Mouse (Mus musculus): ENCODE measurements around the gene Flnb. TPM values are rescaled to one million over a fixed set of nuclear protein-coding genes. Genes with fewer than 3 reads are reported as not detected.

Gene Flnb
- polyA plus RNA-seq, 1 experiment from 2014 or later = 35.0 TPM

DNA sequence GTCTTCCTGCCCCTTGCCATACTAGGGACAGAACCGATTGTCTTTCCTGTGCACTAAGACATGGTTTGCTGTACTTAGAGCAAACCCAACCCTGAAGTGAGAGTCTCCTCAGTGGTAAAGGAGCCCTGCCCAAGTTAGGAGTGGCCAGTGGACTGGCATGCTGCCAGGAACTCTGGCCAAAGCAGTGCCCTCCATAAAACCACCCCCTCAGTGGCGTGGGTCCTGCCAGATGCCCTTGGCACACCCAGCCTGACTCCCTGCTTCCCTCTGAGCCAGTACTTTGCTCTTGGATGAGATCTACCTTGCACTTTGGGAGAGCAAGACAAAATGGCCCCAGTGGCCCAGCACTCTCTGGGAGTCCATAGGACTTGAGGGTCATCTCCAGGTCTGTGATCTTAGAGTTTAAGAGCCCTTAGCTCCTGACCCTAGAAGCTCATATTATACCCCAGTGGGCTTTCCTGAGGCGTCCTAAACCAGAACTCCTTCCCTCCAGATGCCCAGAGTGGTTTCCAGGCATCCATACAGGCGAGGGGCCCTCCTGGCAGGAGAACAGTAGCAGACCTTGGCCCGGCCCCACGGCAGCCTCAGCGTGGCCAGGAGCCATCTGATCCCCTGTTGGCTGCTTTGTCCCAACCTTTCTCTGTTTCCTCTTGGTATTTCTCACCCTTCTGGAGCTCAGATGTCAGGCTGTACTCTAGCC lies 125.5 kb downstream of the Flnb start:
- ATAC-seq (ENCODE audit: insufficient number of reproducible peaks, low FRiP score, low TSS enrichment, low read depth) = no peak
- H3K27ac ChIP-seq (replicated peaks; ENCODE audit: low read depth, low read length) = no peak overlapping the region
- H3K27me3 ChIP-seq (ENCODE audit: control insufficient read depth, insufficient read depth, low read length) = no peaks in the 10 kb centered on the region
- DNase-seq (ENCODE audit: low spot score) = no peak
- H3K4me2 ChIP-seq (ENCODE audit: low read depth, severe bottlenecking) = no peak overlapping the region
- no peaks in the 10 kb centered on the region for H3K9me3 ChIP-seq (ENCODE audit: control insufficient read depth, low read length)
- 75% methylated on average over 7 of the region's 7 CpGs for WGBS
- no peak overlapping the region for H3K4me3 ChIP-seq (ENCODE audit: low read depth, low read length)
- H3K4me1 ChIP-seq (ENCODE audit: control insufficient read depth, insufficient read depth, low read length) = 0 out of 2 replicates have a peak, but pooled peaks cover 3% of the 10 kb centered on the region
- no peak overlapping the region for H3K9ac ChIP-seq (ENCODE audit: low read length)
- H3K36me3 ChIP-seq (ENCODE audit: control insufficient read depth, insufficient read depth, low read length) = peaks cover 13% of the 10 kb centered on the region

DNA sequence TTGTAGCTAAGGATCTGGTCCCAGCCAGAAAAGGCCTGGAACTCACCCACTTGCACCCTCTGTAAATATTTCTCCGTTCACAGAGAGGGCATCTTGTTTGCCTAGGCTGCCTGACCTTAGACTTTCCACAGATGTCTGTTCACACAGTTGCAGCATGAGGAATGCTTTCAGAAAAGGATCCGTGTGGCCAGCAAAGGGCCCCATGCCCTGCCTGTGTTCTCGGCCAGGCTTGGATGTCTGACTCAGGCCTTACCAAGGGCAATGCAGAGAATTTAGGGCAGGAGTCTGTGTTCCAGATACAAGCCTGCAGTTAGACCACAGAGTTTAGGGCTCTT lies 126.0 kb downstream of the Flnb start:
- 0 out of 2 replicates have a peak, but pooled peaks cover 2% of the 10 kb centered on the region for H3K4me1 ChIP-seq (ENCODE audit: control insufficient read depth, insufficient read depth, low read length)
- no peak for ATAC-seq (ENCODE audit: insufficient number of reproducible peaks, low FRiP score, low TSS enrichment, low read depth)
- DNase-seq (ENCODE audit: low spot score) = no peak
- no peak overlapping the region for H3K27ac ChIP-seq (replicated peaks; ENCODE audit: low read depth, low read length)
- no peak overlapping the region for H3K9ac ChIP-seq (ENCODE audit: low read length)
- no peak overlapping the region for H3K4me2 ChIP-seq (ENCODE audit: low read depth, severe bottlenecking)
- H3K27me3 ChIP-seq (ENCODE audit: control insufficient read depth, insufficient read depth, low read length) = no peaks in the 10 kb centered on the region
- 92% methylated on average over 3 of the region's 3 CpGs for WGBS
- no peak overlapping the region for H3K4me3 ChIP-seq (ENCODE audit: low read depth, low read length)
- no peaks in the 10 kb centered on the region for H3K9me3 ChIP-seq (ENCODE audit: control insufficient read depth, low read length)
- peaks cover 13% of the 10 kb centered on the region for H3K36me3 ChIP-seq (ENCODE audit: control insufficient read depth, insufficient read depth, low read length)

DNA sequence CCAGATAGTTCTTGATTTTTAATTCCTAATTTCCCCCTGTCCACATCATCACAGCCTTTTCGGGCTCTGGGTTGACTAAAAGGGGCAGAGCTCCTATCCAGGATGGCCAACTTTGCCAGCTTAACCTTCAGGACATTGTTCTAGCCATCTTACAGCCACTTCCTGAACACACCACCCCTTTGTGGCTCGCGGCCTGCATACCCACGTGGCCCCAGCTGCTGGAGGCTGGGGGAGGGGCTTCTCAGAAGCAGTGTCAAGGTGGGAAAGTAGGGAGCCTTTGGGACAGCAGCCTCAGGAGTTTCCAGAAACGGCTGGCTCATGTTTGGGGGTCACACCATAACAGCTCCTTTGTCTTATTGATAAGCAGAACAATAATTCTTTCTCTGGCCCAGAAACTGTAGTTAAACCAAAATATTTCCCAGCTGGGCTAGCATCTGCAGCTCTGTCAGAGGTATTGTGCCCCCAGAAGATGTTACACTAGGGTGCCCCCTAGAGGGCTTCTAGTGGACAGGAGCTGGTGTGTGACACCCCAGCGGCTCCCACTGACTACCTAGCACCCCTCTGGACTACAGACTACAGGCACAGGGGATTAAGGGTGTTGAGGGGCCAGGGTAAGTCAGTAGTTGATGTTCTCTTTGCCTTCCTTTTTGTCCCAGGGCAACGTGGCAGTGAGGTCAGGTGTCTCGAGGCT lies 126.7 kb downstream of the Flnb start:
- Histone ChIP-seq H3K9me3 (ENCODE audit: control insufficient read depth, low read length) (no peaks in the 10 kb centered on the region), H3K4me2 (ENCODE audit: low read depth, severe bottlenecking) (no peak overlapping the region), H3K9ac (ENCODE audit: low read length) (no peak overlapping the region), H3K36me3 (ENCODE audit: control insufficient read depth, insufficient read depth, low read length) (peaks cover 13% of the 10 kb centered on the region), H3K27me3 (ENCODE audit: control insufficient read depth, insufficient read depth, low read length) (no peaks in the 10 kb centered on the region), H3K27ac (replicated peaks; ENCODE audit: low read depth, low read length) (no peak overlapping the region), H3K4me1 (ENCODE audit: control insufficient read depth, insufficient read depth, low read length) (no peaks in the 10 kb centered on the region), H3K4me3 (ENCODE audit: low read depth, low read length) (no peak overlapping the region)
- ATAC-seq (ENCODE audit: insufficient number of reproducible peaks, low FRiP score, low TSS enrichment, low read depth) (peak; percentile 24; the same call in 1 of the 2 replicates), DNase-seq (ENCODE audit: low spot score) (peak; percentile 49)
- WGBS = 48% methylated on average over 8 of the region's 8 CpGs

DNA sequence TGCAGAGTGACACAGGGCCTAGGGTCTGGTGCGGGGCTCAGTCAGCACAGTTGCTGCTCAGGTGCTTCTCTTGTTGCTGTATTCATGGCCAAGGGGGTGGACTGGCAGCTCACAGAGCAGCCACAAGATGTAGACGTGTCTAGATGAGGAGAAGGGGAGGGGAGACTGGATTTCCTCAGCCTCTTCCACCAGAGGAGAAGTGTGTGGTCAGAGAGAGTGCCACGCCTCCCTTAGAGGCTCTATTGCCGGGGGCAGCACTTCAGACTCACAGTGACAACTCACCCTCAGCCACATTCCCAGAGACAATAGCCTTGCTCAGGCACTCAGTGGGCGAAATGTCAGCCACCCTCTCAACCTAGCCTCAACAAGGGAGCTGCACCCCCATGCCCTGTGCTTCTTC lies 127.5 kb downstream of the Flnb start:
- H3K4me1 ChIP-seq (ENCODE audit: control insufficient read depth, insufficient read depth, low read length) = no peaks in the 10 kb centered on the region
- no peaks in the 10 kb centered on the region for H3K27me3 ChIP-seq (ENCODE audit: control insufficient read depth, insufficient read depth, low read length)
- H3K9me3 ChIP-seq (ENCODE audit: control insufficient read depth, low read length) = no peaks in the 10 kb centered on the region
- no peak overlapping the region for H3K4me2 ChIP-seq (ENCODE audit: low read depth, severe bottlenecking)
- 85% methylated on average over 5 of the region's 5 CpGs for WGBS
- no peak overlapping the region for H3K27ac ChIP-seq (replicated peaks; ENCODE audit: low read depth, low read length)
- DNase-seq (ENCODE audit: low spot score) = no peak
- H3K4me3 ChIP-seq (ENCODE audit: low read depth, low read length) = no peak overlapping the region
- H3K36me3 ChIP-seq (ENCODE audit: control insufficient read depth, insufficient read depth, low read length) = peaks cover 14% of the 10 kb centered on the region
- no peak for ATAC-seq (ENCODE audit: insufficient number of reproducible peaks, low FRiP score, low TSS enrichment, low read depth)
- no peak overlapping the region for H3K9ac ChIP-seq (ENCODE audit: low read length)

DNA sequence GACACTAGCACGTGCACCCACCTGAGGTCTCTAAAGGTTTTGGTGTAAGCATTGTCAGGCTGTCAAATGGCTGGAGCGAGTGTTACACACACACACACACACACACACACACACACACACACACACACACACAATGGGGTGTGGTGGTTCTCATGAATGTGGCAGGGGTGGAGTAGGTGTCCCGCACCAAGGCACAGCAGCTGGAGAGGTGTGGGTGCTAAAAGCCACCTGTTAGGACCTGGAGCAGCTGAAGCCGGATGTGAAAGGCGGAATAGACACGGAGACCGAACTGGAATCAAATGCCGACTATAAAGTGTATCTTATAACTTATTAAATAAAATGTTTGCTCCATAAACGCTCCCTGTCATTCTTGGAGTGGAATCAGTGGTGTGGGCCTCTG lies 133.5 kb downstream of the Flnb start:
- Histone ChIP-seq H3K27ac (replicated peaks; ENCODE audit: low read depth, low read length) (no peak overlapping the region), H3K9ac (ENCODE audit: low read length) (no peak overlapping the region), H3K9me3 (ENCODE audit: control insufficient read depth, low read length) (no peaks in the 10 kb centered on the region), H3K27me3 (ENCODE audit: control insufficient read depth, insufficient read depth, low read length) (no peaks in the 10 kb centered on the region), H3K36me3 (ENCODE audit: control insufficient read depth, insufficient read depth, low read length) (peaks cover 7% of the 10 kb centered on the region), H3K4me1 (ENCODE audit: control insufficient read depth, insufficient read depth, low read length) (0 out of 2 replicates have a peak, but pooled peaks cover 9% of the 10 kb centered on the region), H3K4me2 (ENCODE audit: low read depth, severe bottlenecking) (no peak overlapping the region), H3K4me3 (ENCODE audit: low read depth, low read length) (no peak overlapping the region)
- ATAC-seq (ENCODE audit: insufficient number of reproducible peaks, low FRiP score, low TSS enrichment, low read depth) (no peak), DNase-seq (ENCODE audit: low spot score) (no peak)
- 93% methylated on average over 9 of the region's 9 CpGs for WGBS

DNA sequence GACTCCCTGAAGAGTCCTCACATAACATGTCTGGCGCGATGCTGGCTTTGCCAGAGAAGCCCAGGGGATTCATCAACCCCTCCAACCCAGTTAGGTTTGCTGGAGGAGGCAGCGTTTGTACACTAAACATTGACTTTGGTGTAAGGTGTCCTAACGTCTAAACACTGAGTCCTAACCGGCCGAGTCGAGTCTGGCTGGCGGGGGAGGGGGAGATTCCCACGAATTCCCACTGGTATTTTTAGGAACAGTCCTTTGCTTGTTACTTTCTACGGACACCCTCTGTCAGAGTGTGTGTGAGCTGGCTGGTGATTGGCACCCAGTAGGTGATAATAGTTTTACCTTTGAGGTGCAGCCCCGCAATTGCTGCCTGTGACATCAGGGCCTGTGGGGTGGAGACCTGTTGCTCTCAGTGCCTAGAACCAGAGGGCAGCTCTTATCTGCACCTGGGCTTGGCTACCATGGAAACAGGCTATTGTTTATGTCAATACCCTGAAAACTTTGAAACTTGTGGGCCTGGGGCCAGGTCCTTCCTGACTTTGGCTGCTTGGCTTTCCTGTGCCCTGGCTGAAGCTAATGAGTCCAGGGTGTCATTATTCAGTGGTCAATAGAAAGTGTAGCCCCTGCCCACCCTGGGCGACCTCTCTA lies 135.0 kb downstream of the Flnb start:
- WGBS = 18% methylated on average over 12 of the region's 12 CpGs
- Histone ChIP-seq H3K9me3 (ENCODE audit: control insufficient read depth, low read length) (no peaks in the 10 kb centered on the region), H3K4me1 (ENCODE audit: control insufficient read depth, insufficient read depth, low read length) (0 out of 2 replicates have a peak, but pooled peaks cover 9% of the 10 kb centered on the region), H3K9ac (ENCODE audit: low read length) (no peak overlapping the region), H3K27ac (replicated peaks; ENCODE audit: low read depth, low read length) (no peak overlapping the region; the same call in 1 of the 2 replicates), H3K4me3 (ENCODE audit: low read depth, low read length) (no peak overlapping the region), H3K4me2 (ENCODE audit: low read depth, severe bottlenecking) (no peak overlapping the region), H3K27me3 (ENCODE audit: control insufficient read depth, insufficient read depth, low read length) (no peaks in the 10 kb centered on the region), H3K36me3 (ENCODE audit: control insufficient read depth, insufficient read depth, low read length) (peaks cover 7% of the 10 kb centered on the region)
- DNase-seq (ENCODE audit: low spot score) (peak; percentile 57), ATAC-seq (ENCODE audit: insufficient number of reproducible peaks, low FRiP score, low TSS enrichment, low read depth) (no peak)

DNA sequence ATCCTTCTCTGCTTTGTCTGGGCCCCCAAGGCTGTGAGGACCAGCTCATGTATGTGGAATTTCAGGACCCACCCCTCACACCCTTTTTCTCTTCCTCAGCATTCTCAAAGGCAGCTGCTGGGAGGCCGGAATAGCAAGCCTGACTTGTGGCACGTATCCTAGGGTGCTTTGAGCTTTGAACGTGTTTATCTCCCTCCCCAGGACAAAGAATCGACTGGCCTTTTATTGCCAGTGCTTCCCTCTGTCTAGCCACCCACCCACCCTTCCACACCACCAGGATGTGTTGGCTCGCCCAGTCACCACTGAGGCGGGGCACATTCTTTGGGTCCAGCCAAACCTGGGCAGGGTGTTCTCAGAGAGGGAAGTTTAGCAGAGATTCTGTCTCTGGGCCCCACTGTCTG lies 136.3 kb downstream of the Flnb start:
- Histone ChIP-seq H3K36me3 (ENCODE audit: control insufficient read depth, insufficient read depth, low read length) (peaks cover 7% of the 10 kb centered on the region), H3K9ac (ENCODE audit: low read length) (no peak overlapping the region), H3K9me3 (ENCODE audit: control insufficient read depth, low read length) (no peaks in the 10 kb centered on the region), H3K4me3 (ENCODE audit: low read depth, low read length) (no peak overlapping the region), H3K27me3 (ENCODE audit: control insufficient read depth, insufficient read depth, low read length) (no peaks in the 10 kb centered on the region), H3K27ac (replicated peaks; ENCODE audit: low read depth, low read length) (no peak overlapping the region), H3K4me2 (ENCODE audit: low read depth, severe bottlenecking) (no peak overlapping the region), H3K4me1 (ENCODE audit: control insufficient read depth, insufficient read depth, low read length) (0 out of 2 replicates have a peak, but pooled peaks cover 9% of the 10 kb centered on the region)
- DNase-seq (ENCODE audit: low spot score) (no peak), ATAC-seq (ENCODE audit: insufficient number of reproducible peaks, low FRiP score, low TSS enrichment, low read depth) (no peak)
- WGBS = 40% methylated on average over 6 of the region's 6 CpGs

DNA sequence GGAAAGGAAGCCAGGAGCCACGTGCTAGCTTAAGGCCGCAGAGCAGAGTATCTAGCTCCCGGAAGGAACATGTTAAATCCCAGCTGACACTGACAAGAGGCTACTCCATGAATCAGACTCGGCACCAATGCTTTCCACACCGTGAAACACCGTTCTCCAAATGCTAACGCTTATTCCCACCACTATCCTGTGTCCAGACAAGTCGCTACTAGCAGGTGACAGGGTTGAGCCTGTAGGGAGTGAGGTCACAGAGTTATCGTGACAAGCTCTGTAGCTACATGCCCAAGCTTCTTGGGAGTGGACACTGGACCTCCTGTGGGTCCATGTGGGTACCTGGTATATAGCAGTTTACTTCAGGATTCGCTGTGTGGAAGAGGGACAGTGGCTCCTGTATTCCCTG lies 138.7 kb downstream of the Flnb start:
- H3K36me3 ChIP-seq (ENCODE audit: control insufficient read depth, insufficient read depth, low read length) = no peaks in the 10 kb centered on the region
- DNase-seq (ENCODE audit: low spot score) = no peak
- 0 out of 2 replicates have a peak, but pooled peaks cover 9% of the 10 kb centered on the region for H3K4me1 ChIP-seq (ENCODE audit: control insufficient read depth, insufficient read depth, low read length)
- no peak overlapping the region for H3K27ac ChIP-seq (replicated peaks; ENCODE audit: low read depth, low read length)
- H3K4me3 ChIP-seq (ENCODE audit: low read depth, low read length) = no peak overlapping the region
- ATAC-seq (ENCODE audit: insufficient number of reproducible peaks, low FRiP score, low TSS enrichment, low read depth) = no peak
- no peak overlapping the region for H3K4me2 ChIP-seq (ENCODE audit: low read depth, severe bottlenecking)
- WGBS = 83% methylated on average over 10 of the region's 10 CpGs
- no peak overlapping the region for H3K9ac ChIP-seq (ENCODE audit: low read length)
- H3K27me3 ChIP-seq (ENCODE audit: control insufficient read depth, insufficient read depth, low read length) = no peaks in the 10 kb centered on the region
- H3K9me3 ChIP-seq (ENCODE audit: control insufficient read depth, low read length) = no peaks in the 10 kb centered on the region

Measured in limb, embryonic 11.5 days (tissue).